Mouse (Mus musculus) testis, adult 2 months (tissue): ENCODE measurements at regions not wholly inside any gene's neighbourhood (a gene's known extent, or its start where the extent isn't known, plus 50 kb on each side); places are given as distances from the start of the nearest gene placed in this dataset.
"Not testable (repeated sequence)": the region's sequence is repeated elsewhere in the genome, so short reads cannot be mapped to it uniquely, and the experiment has no call there.

Source experiments
- CTCF ChIP-seq: fragments of 200-500 bp; IDR thresholded peaks from 2 replicates; pipeline ENCODE4 v1.5.1; 2012; ENCODE audit warnings: low read depth, mild to moderate bottlenecking, inconsistent platforms, low read length, moderate library complexity; ENCODE audit not compliant: control insufficient read depth, insufficient read depth, insufficient replicate concordance
- POLR2A ChIP-seq: fragments of 200-500 bp; IDR thresholded peaks from 2 replicates; pipeline ENCODE4 v1.6.1; 2012; ENCODE audit warnings: low read depth, mild to moderate bottlenecking, inconsistent platforms, low read length, moderate library complexity; ENCODE audit not compliant: control insufficient read depth

DNA sequence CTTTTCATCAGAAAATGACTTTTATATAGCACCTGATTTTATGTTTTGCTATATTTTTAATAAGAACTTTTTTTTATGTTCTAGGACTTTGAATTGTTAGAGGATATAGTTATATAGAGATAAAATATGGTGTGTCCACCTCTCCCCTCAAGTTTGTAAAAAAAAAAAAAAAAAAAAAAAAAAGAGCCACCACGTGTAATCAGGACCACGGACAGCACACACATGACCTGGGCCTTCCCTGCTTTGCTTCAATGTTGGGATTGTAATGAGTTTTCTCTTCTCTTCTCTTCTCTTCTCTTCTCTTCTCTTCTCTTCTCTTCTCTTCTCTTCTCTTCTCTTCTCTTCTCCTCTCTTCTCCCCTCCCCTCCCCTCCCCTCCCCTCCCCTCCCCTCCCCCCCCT, 78.5 kb downstream of the 1700010I14Rik start:
- not testable (repeated sequence) for TF ChIP-seq CTCF, POLR2A
